In genomic region chr5:14807136-14807535, GRCm38 (mm10) we compare ENCODE assay signal across 8 mouse cellular contexts.
DNase-seq lines count a peak whose midpoint lies in the region; ATAC-seq and TF ChIP-seq lines count a peak whose summit lies in the region.

No protein-coding gene starts in this region.

- peak; percentile 30 for DNase-seq in thymus, postnatal 4 days
- DNase-seq in thymus, adult 2 months, result no peak
- DNase-seq in lung, adult 2 months, result peak; percentile 6
- peak; percentile 83 for DNase-seq in retina, embryonic 14.5 days (ENCODE audit: low spot score)
- DNase-seq in thymus, postnatal 10 days (ENCODE audit: low spot score in 2 of 2), result no peak

- H3K4me1 ChIP-seq in thymus, adult 2 months (replicated peaks; ENCODE audit: control insufficient read depth, insufficient read depth, low read length), result no peaks in the 10 kb centered on the region
- H3K4me1 ChIP-seq in forebrain, embryonic 15.5 days, result no peaks in the 10 kb centered on the region
- H3K4me1 ChIP-seq in kidney, embryonic 16.5 days (ENCODE audit: insufficient read depth, low read length), result no peaks in the 10 kb centered on the region
- H3K4me1 ChIP-seq in lung, adult 2 months (ENCODE audit: control insufficient read depth, insufficient read depth, low read length), result no peaks in the 10 kb centered on the region

- ATAC-seq in cerebellum, adult (ENCODE audit: insufficient number of reproducible peaks, low FRiP score, low TSS enrichment), result peak; percentile 85
- ATAC-seq in forebrain, embryonic 15.5 days (replicated peaks), result peak; percentile 86
- ATAC-seq in kidney, embryonic 16.5 days (ENCODE audit: low FRiP score, low TSS enrichment), result peak; percentile 90

- no peak overlapping the region for H3K27ac ChIP-seq in thymus, adult 2 months (ENCODE audit: control insufficient read depth, insufficient read depth, low read length)
- no peak overlapping the region for H3K27ac ChIP-seq in forebrain, embryonic 15.5 days (replicated peaks)
- H3K27ac ChIP-seq in kidney, embryonic 16.5 days (ENCODE audit: low read length), result no peak overlapping the region

- no peaks in the 10 kb centered on the region for H3K27me3 ChIP-seq in thymus, adult 2 months (ENCODE audit: control insufficient read depth, insufficient read depth, low read length)
- H3K27me3 ChIP-seq in forebrain, embryonic 15.5 days, result no peaks in the 10 kb centered on the region
- no peaks in the 10 kb centered on the region for H3K27me3 ChIP-seq in kidney, embryonic 16.5 days (ENCODE audit: insufficient read depth, low read length)

- H3K36me3 ChIP-seq in thymus, adult 2 months (ENCODE audit: control insufficient read depth, insufficient read depth, low read length), result no peaks in the 10 kb centered on the region
- no peaks in the 10 kb centered on the region for H3K36me3 ChIP-seq in forebrain, embryonic 15.5 days
- no peaks in the 10 kb centered on the region for H3K36me3 ChIP-seq in kidney, embryonic 16.5 days (ENCODE audit: insufficient read depth, low read length)

- H3K9me3 ChIP-seq in forebrain, embryonic 15.5 days, result no peaks in the 10 kb centered on the region
- H3K9me3 ChIP-seq in kidney, embryonic 16.5 days (ENCODE audit: low read length), result no peaks in the 10 kb centered on the region

- WGBS in thymus, adult 2 months, result 4% methylated on average over 6 of the region's 6 CpGs
- WGBS in forebrain, embryonic 15.5 days, result 2% methylated on average over 6 of the region's 6 CpGs
- 6% methylated on average over 6 of the region's 6 CpGs for WGBS in kidney, embryonic 16.5 days
- 3% methylated on average over 6 of the region's 6 CpGs for WGBS in lung, adult 2 months

- TF ChIP-seq POLR2A in thymus, adult 2 months (IDR thresholded peaks at IDR 0.05; ENCODE audit: control insufficient read depth, extremely low read depth, insufficient read depth, low read length, poor library complexity), result no peak
- TF ChIP-seq POLR2A in lung, adult 2 months (IDR thresholded peaks at IDR 0.05; ENCODE audit: borderline replicate concordance, extremely low read depth, low read depth, low read length), result no peak

- H3K9ac ChIP-seq in forebrain, embryonic 15.5 days (replicated peaks), result no peak overlapping the region
- H3K9ac ChIP-seq in kidney, embryonic 16.5 days (replicated peaks; ENCODE audit: low read length), result no peak overlapping the region

- no peak overlapping the region for H3K4me3 ChIP-seq in thymus, adult 2 months (ENCODE audit: control insufficient read depth, insufficient read depth, low read length)
- H3K4me3 ChIP-seq in forebrain, embryonic 15.5 days, result no peak overlapping the region
- H3K4me3 ChIP-seq in kidney, embryonic 16.5 days (ENCODE audit: low read length), result no peak overlapping the region
- H3K4me3 ChIP-seq in lung, adult 2 months (replicated peaks; ENCODE audit: extremely low read depth, low read depth, low read length), result no peak overlapping the region

- no peak for TF ChIP-seq CTCF in thymus, adult 2 months (IDR thresholded peaks at IDR 0.05; ENCODE audit: borderline replicate concordance, control insufficient read depth, extremely low read depth, insufficient read depth, low read length, poor library complexity)
- peak; percentile 31; the same call in 1 of the 2 replicates for TF ChIP-seq CTCF in lung, adult 2 months (IDR thresholded peaks at IDR 0.05; ENCODE audit: insufficient read depth, low read length)

- no peak overlapping the region for H3K4me2 ChIP-seq in forebrain, embryonic 15.5 days (replicated peaks)
- no peak overlapping the region for H3K4me2 ChIP-seq in kidney, embryonic 16.5 days (replicated peaks; ENCODE audit: low read depth, low read length)

Comparison
In these comparisons a context has a peak if more than half of its experiments do, and no peak if none do; other contexts are left out.
1. DNase-seq: peak in thymus, postnatal 4 days (single experiment), lung, adult 2 months (single experiment) and retina, embryonic 14.5 days (single experiment); none in thymus, adult 2 months (single experiment) and thymus, postnatal 10 days (0 of 2).
2. Peak in every context shown above with its lines, with median percentiles within 50 percentile points of each other: ATAC-seq.